Mouse (Mus musculus) embryonic facial prominence, embryonic 14.5 days (tissue): ENCODE measurements around the gene 6030408B16Rik. TPM values are rescaled to one million over a fixed set of nuclear protein-coding genes. Genes with fewer than 3 reads are reported as not detected.

Experiments used
- ATAC-seq: fragments of 200-750 bp; cut with Nextera tagmentation; 2 replicates; pipeline ENCODE4 v1.8.0; 2017; ENCODE audit warnings: low read depth, moderate number of reproducible peaks, moderate TSS enrichment
- DNase-seq: peaks from one replicate; pipeline ENCODE4 v3.0.0-alpha.2; 2015; ENCODE audit warnings: low spot score
- H3K27ac ChIP-seq: fragments of 300-500 bp; sonication (generic); replicated peaks from 2 replicates; pipeline ENCODE4 v1.5.1; 2014; ENCODE audit warnings: low read depth, mild to moderate bottlenecking, low read length, moderate library complexity
- H3K27me3 ChIP-seq: fragments of 300-500 bp; sonication (generic); replicated peaks from 2 replicates; pipeline ENCODE4 v1.6.1; 2014; ENCODE audit warnings: low read length; ENCODE audit not compliant: control insufficient read depth, insufficient read depth
- H3K36me3 ChIP-seq: fragments of 300-500 bp; sonication (generic); 2 replicates; pipeline ENCODE4 v1.6.1; 2014; ENCODE audit warnings: low read length, mixed read lengths; ENCODE audit not compliant: control insufficient read depth, insufficient read depth
- H3K4me1 ChIP-seq: fragments of 300-500 bp; sonication (generic); 2 replicates; pipeline ENCODE4 v1.6.1; 2014; ENCODE audit warnings: antibody characterized with exemption, low read length; ENCODE audit not compliant: control insufficient read depth, insufficient read depth
- H3K4me2 ChIP-seq: fragments of 300-500 bp; sonication (generic); 2 replicates; pipeline ENCODE4 v1.6.1; 2014; ENCODE audit warnings: low read depth, mild to moderate bottlenecking, low read length, moderate library complexity, mixed read lengths
- H3K4me3 ChIP-seq: fragments of 300-500 bp; sonication (generic); 2 replicates; pipeline ENCODE4 v1.5.1; 2014; ENCODE audit warnings: low read depth, mild to moderate bottlenecking, low read length
- H3K9ac ChIP-seq: fragments of 300-500 bp; sonication (generic); 2 replicates; pipeline ENCODE4 v1.6.1; 2014; ENCODE audit warnings: low read depth, mild to moderate bottlenecking, low read length, moderate library complexity, mixed read lengths
- H3K9me3 ChIP-seq: fragments of 300-500 bp; sonication (generic); 2 replicates; pipeline ENCODE4 v1.6.1; 2016; ENCODE audit warnings: low read length; ENCODE audit not compliant: control insufficient read depth
- WGBS: fragments of 180-500 bp; shearing (Covaris S2); extraction: QIAGEN DNeasy Blood & Tissue Kit; methylation state at CpG from one replicate; pipeline ENCODE4 v1.1.7; 2014; 5-methylcytosine and 5-hydroxymethylcytosine counted together
- polyA plus RNA-seq: library from polyadenylated mRNA; unstranded; fragments of >200 nt; fragmentation: Nextera tagmentation; extraction: Ambion mirVana; gene quantifications from 2 replicates; pipeline ENCODE4 v1.2.1, GENCODE M21; 2014

Gene 6030408B16Rik
- polyA plus RNA-seq, 1 experiment from 2014 or later, result 0.84 TPM

DNA sequence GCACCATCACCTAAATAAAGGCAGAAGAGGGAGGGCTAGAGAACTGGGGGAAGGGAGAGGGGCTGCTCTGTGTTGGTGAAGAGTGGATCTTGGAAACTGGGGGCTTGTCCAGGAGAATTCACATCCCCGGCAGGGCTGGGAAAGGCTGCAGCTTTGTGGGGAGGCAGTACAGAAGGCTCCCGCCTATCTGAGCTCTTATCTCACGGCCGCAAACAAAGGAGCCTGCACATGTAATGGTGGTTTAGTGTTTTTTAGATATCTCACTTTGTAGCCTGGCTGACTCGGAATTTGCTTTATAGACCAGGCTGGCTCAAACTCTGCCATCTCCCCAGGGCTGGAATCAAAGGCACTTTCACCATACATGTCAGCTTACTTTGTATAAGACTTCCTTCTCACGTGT lies 7.1 kb downstream of the 6030408B16Rik start:
- 75% methylated on average over 6 of the region's 6 CpGs for WGBS

DNA sequence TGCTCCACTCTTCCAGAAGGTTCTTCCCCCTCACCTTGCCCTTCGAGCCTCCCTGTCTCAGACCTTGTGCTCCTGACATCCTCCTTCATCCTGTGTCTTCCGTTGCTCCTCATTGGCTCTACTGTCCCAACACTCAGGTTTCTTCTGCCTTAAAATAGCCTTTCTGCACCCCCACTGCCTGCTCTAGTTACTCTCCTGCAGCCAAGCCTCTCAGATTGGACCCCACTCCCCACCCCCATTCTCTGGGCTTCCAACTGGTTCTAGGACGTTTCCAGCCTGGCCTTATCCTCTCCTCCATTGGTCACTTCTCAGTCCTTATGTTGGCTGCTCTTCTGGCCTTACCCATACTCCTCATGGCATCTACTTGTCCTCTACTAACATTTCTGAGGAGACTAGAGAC lies 9.2 kb downstream of the 6030408B16Rik start:
- Histone ChIP-seq H3K36me3 (no peaks in the 10 kb centered on the region), H3K27me3 (no peaks in the 10 kb centered on the region), H3K4me1 (no peaks in the 10 kb centered on the region; the same call in 1 of the 2 replicates), H3K9me3 (no peaks in the 10 kb centered on the region), H3K27ac (no peak overlapping the region), H3K9ac (no peak overlapping the region), H3K4me3 (no peak overlapping the region), H3K4me2 (no peak overlapping the region)
- ATAC-seq, result no peak
- no peak for DNase-seq
- 77% methylated on average over 3 of the region's 3 CpGs for WGBS

More for the DNA sequence above, 7.1 kb downstream of the 6030408B16Rik start:
- Histone ChIP-seq H3K9me3 (no peaks in the 10 kb centered on the region), H3K4me1 (no peaks in the 10 kb centered on the region; the same call in 1 of the 2 replicates), H3K4me3 (no peak overlapping the region), H3K27ac (no peak overlapping the region), H3K9ac (no peak overlapping the region), H3K36me3 (no peaks in the 10 kb centered on the region), H3K27me3 (no peaks in the 10 kb centered on the region), H3K4me2 (no peak overlapping the region)
- ATAC-seq (no peak), DNase-seq (no peak)

DNA sequence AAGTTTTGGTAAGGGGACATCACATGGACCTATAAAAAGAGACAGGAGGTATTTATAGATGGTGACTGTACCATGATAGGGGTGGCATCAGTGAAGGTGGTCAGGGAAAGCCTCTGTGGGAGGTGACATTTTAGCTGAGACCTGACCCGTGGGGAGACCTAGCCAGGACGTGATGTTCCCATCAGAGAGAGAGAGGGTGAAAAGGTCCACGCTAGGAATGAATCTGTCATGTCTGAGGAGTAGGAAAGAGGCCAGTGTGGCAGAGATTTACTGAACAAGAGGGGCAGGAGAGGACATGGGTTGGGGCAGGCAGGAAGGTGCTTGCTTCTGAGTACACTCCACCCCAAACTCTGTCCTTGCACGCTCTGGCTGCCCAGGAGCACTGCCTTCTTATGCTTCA lies 10.8 kb downstream of the 6030408B16Rik start:
- H3K9me3 ChIP-seq, result no peaks in the 10 kb centered on the region
- ATAC-seq, result no peak
- no peaks in the 10 kb centered on the region for H3K36me3 ChIP-seq
- WGBS, result 89% methylated on average over 4 of the region's 4 CpGs
- DNase-seq, result no peak
- no peak overlapping the region for H3K27ac ChIP-seq
- no peaks in the 10 kb centered on the region for H3K27me3 ChIP-seq
- peaks cover 7% of the 10 kb centered on the region for H3K4me1 ChIP-seq
- no peak overlapping the region for H3K4me3 ChIP-seq
- H3K4me2 ChIP-seq, result no peak overlapping the region
- no peak overlapping the region for H3K9ac ChIP-seq

DNA sequence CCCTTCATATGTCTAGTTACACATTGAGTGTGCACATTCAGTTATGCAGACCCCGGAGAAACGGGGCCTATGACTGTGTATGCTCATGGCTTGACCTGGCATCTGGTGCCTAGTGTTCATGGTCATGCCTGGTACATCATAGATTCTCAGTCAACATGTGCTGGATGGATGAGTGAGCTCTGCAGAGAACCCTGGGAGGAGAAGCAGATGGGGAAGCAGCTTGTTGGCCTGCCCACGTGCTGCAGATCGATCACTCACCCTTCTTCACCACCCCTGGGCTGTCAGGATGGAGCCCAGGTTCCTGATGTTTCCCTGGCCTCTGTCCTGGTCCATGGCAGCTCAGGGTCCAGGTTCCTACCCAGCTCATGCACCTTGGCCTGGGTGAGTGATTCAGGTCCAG lies 13.4 kb downstream of the 6030408B16Rik start:
- Histone ChIP-seq H3K4me1 (peaks cover 12% of the 10 kb centered on the region), H3K27ac (no peak overlapping the region), H3K4me3 (no peak overlapping the region), H3K9ac (no peak overlapping the region), H3K36me3 (no peaks in the 10 kb centered on the region), H3K4me2 (no peak overlapping the region), H3K27me3 (no peaks in the 10 kb centered on the region), H3K9me3 (no peaks in the 10 kb centered on the region)
- 88% methylated on average over 4 of the region's 4 CpGs for WGBS
- no peak for ATAC-seq
- DNase-seq, result no peak

DNA sequence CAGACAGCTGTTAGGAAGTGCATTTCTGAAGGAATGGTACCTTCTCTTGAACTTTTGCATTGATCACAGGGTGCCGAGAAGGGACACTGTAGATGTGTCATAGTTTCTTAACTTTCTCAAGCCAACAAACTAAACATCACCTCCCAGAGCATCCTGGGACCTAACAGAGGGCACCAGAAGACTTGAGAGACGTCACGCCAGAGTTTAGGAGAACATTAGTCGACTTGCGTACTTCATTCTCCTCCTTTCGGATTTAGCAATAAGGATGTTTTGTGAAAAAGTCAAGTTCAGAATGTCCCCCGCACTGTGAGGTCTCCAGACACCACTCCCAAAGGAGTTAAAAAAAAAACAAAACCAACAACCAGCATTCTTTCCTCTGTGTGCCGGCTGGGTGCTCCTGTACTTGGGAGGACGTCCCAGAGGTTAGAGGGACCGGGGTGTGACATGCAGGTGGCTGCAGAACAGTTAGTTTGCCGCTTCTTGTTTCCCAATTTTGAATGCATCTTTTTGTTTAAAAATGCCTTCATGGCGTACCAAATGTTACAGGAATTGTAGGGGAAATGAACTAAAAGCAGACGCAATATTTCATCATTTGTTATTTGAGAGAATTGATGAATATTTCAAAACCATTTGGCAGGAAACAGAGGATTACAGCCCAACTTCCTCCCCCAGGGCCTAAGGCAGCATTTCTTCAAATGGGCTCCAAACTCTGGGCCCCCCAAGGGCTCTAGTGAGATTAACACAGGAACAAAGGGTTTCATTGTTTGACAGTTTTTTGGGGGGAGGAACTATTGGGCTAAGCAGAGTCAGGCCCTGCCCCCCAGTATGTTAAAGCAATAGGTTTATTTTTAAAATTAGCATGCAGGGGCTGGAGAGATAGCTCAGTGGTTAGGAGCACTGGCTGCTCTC lies 15.7 kb downstream of the 6030408B16Rik start:
- Histone ChIP-seq H3K27ac (0 out of 2 replicates have a peak overlapping the region, but pooled peaks have one; percentile 40), H3K36me3 (no peaks in the 10 kb centered on the region), H3K9ac (no peak overlapping the region), H3K9me3 (no peaks in the 10 kb centered on the region), H3K4me1 (peaks cover 12% of the 10 kb centered on the region), H3K4me2 (no peak overlapping the region), H3K27me3 (no peaks in the 10 kb centered on the region), H3K4me3 (no peak overlapping the region)
- WGBS, result 39% methylated on average over 13 of the region's 13 CpGs
- DNase-seq (peak; percentile 75), ATAC-seq (peak; percentile 30; the same call in 1 of the 2 replicates)

DNA sequence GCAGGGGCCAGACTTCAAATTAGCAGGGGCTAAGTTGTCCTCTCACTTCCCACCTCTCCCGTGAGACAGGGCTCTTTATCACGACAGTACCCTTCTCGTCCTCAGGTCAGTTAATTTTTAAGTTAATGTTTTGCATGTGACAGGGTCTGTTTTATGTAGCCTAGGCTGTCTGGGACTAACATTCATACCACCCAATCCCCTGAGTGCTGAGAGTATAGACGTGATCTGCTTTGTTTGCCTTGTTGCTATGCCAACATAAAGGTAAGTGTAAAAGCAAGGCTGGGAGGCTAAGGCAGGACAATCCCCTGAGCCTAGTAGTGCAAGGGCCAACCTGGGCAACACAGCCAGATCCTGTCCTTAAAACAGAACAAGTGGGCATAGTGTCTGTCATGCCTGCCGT lies 16.5 kb downstream of the 6030408B16Rik start:
- Histone ChIP-seq H3K4me1 (peaks cover 12% of the 10 kb centered on the region), H3K9me3 (no peaks in the 10 kb centered on the region), H3K9ac (no peak overlapping the region), H3K4me3 (no peak overlapping the region), H3K4me2 (no peak overlapping the region), H3K27me3 (no peaks in the 10 kb centered on the region), H3K27ac (no peak overlapping the region), H3K36me3 (no peaks in the 10 kb centered on the region)
- DNase-seq (no peak), ATAC-seq (0 out of 2 replicates have a peak, but pooled peaks have one; percentile 22)
- WGBS, result 31% methylated on average over 5 of the region's 5 CpGs

DNA sequence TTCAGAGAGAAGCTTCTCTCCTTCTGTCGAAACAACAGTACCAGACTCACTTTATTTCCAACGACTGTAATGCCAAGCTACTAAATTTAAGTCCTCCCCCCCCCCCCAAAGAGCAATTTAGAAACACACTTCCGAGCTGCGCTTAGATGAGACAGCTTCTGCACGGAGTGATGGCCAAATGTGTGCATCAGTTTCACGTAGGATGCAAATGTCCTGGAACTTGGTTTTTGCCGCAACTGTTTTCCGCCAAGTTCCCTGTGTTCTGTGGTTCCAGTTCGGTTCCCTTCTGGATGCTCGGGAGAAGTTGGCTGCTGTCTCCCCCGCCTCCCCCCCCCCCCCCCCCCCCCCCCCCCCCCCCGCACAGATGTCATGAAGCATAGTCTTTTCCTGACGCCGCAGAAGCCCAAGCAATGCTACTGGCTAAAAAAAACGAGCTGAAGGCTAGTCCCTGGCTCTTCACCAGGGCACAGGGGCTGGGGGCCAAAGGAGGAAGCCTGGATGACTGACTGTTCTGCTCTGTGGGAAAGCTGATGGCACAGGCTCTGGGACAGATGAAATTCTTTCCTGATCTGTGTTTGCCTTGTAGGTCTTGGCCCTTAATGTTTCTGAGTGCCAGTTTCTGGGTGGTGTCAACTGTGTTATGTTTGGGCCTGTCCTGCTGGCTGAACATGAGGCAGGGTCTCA lies 18.2 kb downstream of the 6030408B16Rik start:
- no peak for DNase-seq
- Histone ChIP-seq H3K36me3 (no peaks in the 10 kb centered on the region), H3K4me3 (no peak overlapping the region), H3K4me2 (no peak overlapping the region), H3K9ac (no peak overlapping the region), H3K27ac (no peak overlapping the region), H3K9me3 (no peaks in the 10 kb centered on the region), H3K4me1 (peaks cover 12% of the 10 kb centered on the region), H3K27me3 (no peaks in the 10 kb centered on the region)
- no peak for ATAC-seq
- WGBS, result 45% methylated on average over 11 of the region's 15 CpGs

DNA sequence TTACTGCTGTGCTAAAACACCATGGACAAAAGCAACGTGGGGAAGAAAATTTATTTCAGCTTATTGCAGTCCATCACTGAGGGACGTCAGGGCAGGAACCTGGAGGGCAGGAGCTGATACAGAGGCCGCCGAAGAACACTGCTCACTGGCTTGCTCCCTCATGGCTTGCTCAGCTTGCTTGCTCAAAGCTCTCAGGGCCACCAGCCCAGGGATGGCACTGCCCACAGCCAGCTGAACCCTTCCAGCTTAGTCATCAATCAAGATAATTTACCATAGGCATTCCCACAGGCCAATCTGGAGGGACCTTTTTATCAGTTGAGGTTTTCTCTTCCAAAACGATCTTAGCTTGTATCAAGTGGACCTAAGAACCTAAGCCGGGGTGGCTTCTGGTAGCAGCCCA lies 19.0 kb downstream of the 6030408B16Rik start:
- WGBS, result 84% methylated on average over 6 of the region's 6 CpGs
- Histone ChIP-seq H3K9ac (no peak overlapping the region), H3K27me3 (no peaks in the 10 kb centered on the region), H3K9me3 (no peaks in the 10 kb centered on the region), H3K4me3 (no peak overlapping the region), H3K4me1 (peaks cover 12% of the 10 kb centered on the region), H3K4me2 (no peak overlapping the region), H3K36me3 (no peaks in the 10 kb centered on the region), H3K27ac (no peak overlapping the region)
- no peak for DNase-seq
- ATAC-seq, result no peak
